Comparison of ENCODE assay signal across 9 mouse cellular contexts in genomic region chr14:26547516-26548488, GRCm38 (mm10).
"Had no signal": no experiment of that assay in that cellular context is flagged by ENCODE, and none has a peak within 500 bp of the region (broad histone marks: within the 10 kb centered on the region; RNA-seq: fewer than 3 reads in every experiment).

No protein-coding gene starts in this region.

- H3K9me3 ChIP-seq: limb, embryonic 15.5 days; liver, embryonic 13.5 days; midbrain, embryonic 12.5 days had no signal

- H3K27me3 ChIP-seq: limb, embryonic 15.5 days; liver, embryonic 13.5 days; midbrain, embryonic 12.5 days had no signal

- DNase-seq: kidney, adult 8-10 months; kidney, postnatal 25 days; liver, embryonic 13.5 days; lung, adult 18-20 months; right cerebral cortex, postnatal 25 days; thymus, postnatal 36 days had no signal

- ATAC-seq: midbrain, embryonic 16.5 days had no signal

- H3K27ac ChIP-seq: limb, embryonic 15.5 days; liver, embryonic 13.5 days; midbrain, embryonic 12.5 days had no signal

- H3K9ac ChIP-seq: limb, embryonic 15.5 days; liver, embryonic 13.5 days; midbrain, embryonic 12.5 days had no signal

- H3K36me3 ChIP-seq: limb, embryonic 15.5 days; liver, embryonic 13.5 days; midbrain, embryonic 12.5 days had no signal

- H3K4me2 ChIP-seq: limb, embryonic 15.5 days; liver, embryonic 13.5 days; midbrain, embryonic 12.5 days had no signal

- H3K4me1 ChIP-seq: limb, embryonic 15.5 days; liver, embryonic 13.5 days; midbrain, embryonic 12.5 days had no signal

- H3K4me3 ChIP-seq: limb, embryonic 15.5 days; liver, embryonic 13.5 days; midbrain, embryonic 12.5 days had no signal
